Mouse (Mus musculus) CH12.LX (cell line): Measurements from ENCODE around the gene Dhrs4.

Experiments
- BHLHE40 ChIP-seq: IDR thresholded peaks from 2 replicates; pipeline ENCODE4 v1.6.1; 2011; ENCODE audit warnings: mild to moderate bottlenecking, low read depth, low read length, improper control_type of control experiment
- CHD1 ChIP-seq: IDR thresholded peaks from 2 replicates; pipeline ENCODE4 v1.6.1; 2012; ENCODE audit warnings: low read depth, low read length, improper control_type of control experiment, inconsistent platforms
- CHD2 ChIP-seq: IDR thresholded peaks from 2 replicates; pipeline ENCODE4 v1.6.1; 2011; ENCODE audit warnings: low read length, improper control_type of control experiment
- CTCF ChIP-seq, 2 experiments: IDR thresholded peaks in 1 of 2; conservative IDR thresholded peaks in 1 of 2; 2 replicates each; pipeline ENCODE4 v1.5.1; 2011 to 2012; ENCODE audit warnings: low read depth in 2 of 2, low read length in 2 of 2, improper control_type of control experiment in 1 of 2, inconsistent platforms in 1 of 2, mild to moderate bottlenecking in 1 of 2, moderate library complexity in 1 of 2
- E2F4 ChIP-seq: IDR thresholded peaks from 2 replicates; pipeline ENCODE4 v1.6.1; 2011; ENCODE audit warnings: low read depth, low read length, improper control_type of control experiment; ENCODE audit not compliant: insufficient replicate concordance
- GABPA ChIP-seq: IDR thresholded peaks from 2 replicates; pipeline ENCODE4 v1.6.1; 2012; ENCODE audit warnings: low read depth, low read length, improper control_type of control experiment, inconsistent platforms; ENCODE audit not compliant: insufficient replicate concordance
- MXI1 ChIP-seq: IDR thresholded peaks from 2 replicates; pipeline ENCODE4 v1.6.1; 2011; ENCODE audit warnings: mild to moderate bottlenecking, low read depth, low read length, improper control_type of control experiment
- PAX5 ChIP-seq: IDR thresholded peaks from 2 replicates; pipeline ENCODE4 v1.6.1; 2012; ENCODE audit warnings: low read length, inconsistent platforms, mixed read lengths
- POLR2A ChIP-seq: IDR thresholded peaks from 2 replicates; pipeline ENCODE4 v1.6.1; 2011; ENCODE audit warnings: low read depth, mild to moderate bottlenecking, improper control_type of control experiment, low read length
- TBP ChIP-seq: conservative IDR thresholded peaks from 2 replicates; pipeline ENCODE4 v1.6.1; 2011; ENCODE audit warnings: low read depth, low read length, improper control_type of control experiment
- USF1 ChIP-seq: IDR thresholded peaks from 2 replicates; pipeline ENCODE4 v1.6.1; 2014; ENCODE audit warnings: low read depth, mild to moderate bottlenecking, inconsistent platforms, low read length, improper control_type of control experiment
- USF2 ChIP-seq: conservative IDR thresholded peaks from 2 replicates; pipeline ENCODE4 v1.6.1; 2011; ENCODE audit warnings: low read depth, low read length, improper control_type of control experiment
- ZMIZ1 ChIP-seq: IDR thresholded peaks from 2 replicates; pipeline ENCODE4 v1.6.1; 2012; ENCODE audit warnings: low read depth, mild to moderate bottlenecking, inconsistent platforms, low read length, improper control_type of control experiment

- TF ChIP-seq POLR2A = no peak
- TF ChIP-seq PAX5 = no peak
- TF ChIP-seq CTCF (conservative IDR thresholded peaks at IDR 0.05 in 1 of 2, IDR thresholded peaks at IDR 0.05 in 1 of 2; ENCODE audit: low read depth in 2 of 2, low read length in 2 of 2) = no peak
- no peak for TF ChIP-seq CHD1
- no peak for TF ChIP-seq USF2
- no peak for TF ChIP-seq E2F4
- no peak for TF ChIP-seq CHD2
- TF ChIP-seq GABPA = no peak
- TF ChIP-seq ZMIZ1 = no peak
- no peak for TF ChIP-seq TBP
- TF ChIP-seq MXI1 = no peak
- no peak for TF ChIP-seq USF1
- no peak for TF ChIP-seq BHLHE40
Measured at GRCm38 (mm10) chr14:55457693-55458092, 20.9 kb upstream of the Dhrs4 start.
